Mouse (Mus musculus) CD8-positive naive resting alpha-beta T cell, adult 2 months (primary cell): Measurements from ENCODE around the gene Dpf3.

Source experiments
- DNase-seq, 2 experiments: peaks; one replicate each; pipeline ENCODE4 v3.0.0; 2022; ENCODE audit warnings: low read depth in 2 of 2, low spot score in 2 of 2

The Dpf3 gene

GRCm38 (mm10) chr12:83470085-83470484 lies 17.4 kb downstream of the Dpf3 start:
- no peak for DNase-seq

- DNase-seq: no peak
Measured at GRCm38 (mm10) chr12:83466508-83467430, 20.7 kb downstream of the Dpf3 start.

- no peak for DNase-seq
Measured at GRCm38 (mm10) chr12:83466053-83466452, 21.5 kb downstream of the Dpf3 start.

GRCm38 (mm10) chr12:83460272-83460671 lies 27.2 kb downstream of the Dpf3 start:
- DNase-seq: no peak

GRCm38 (mm10) chr12:83454697-83455321 lies 32.7 kb downstream of the Dpf3 start:
- no peak for DNase-seq

GRCm38 (mm10) chr12:83451850-83452249 lies 35.7 kb downstream of the Dpf3 start:
- DNase-seq: no peak

GRCm38 (mm10) chr12:83450471-83450870 lies 37.0 kb downstream of the Dpf3 start:
- DNase-seq: no peak

GRCm38 (mm10) chr12:83449202-83449601 lies 38.3 kb downstream of the Dpf3 start:
- no peak for DNase-seq

- DNase-seq: no peak
Measured at GRCm38 (mm10) chr12:83445587-83445986, 41.9 kb downstream of the Dpf3 start.

GRCm38 (mm10) chr12:83444448-83444847 lies 43.1 kb downstream of the Dpf3 start:
- no peak for DNase-seq

GRCm38 (mm10) chr12:83438002-83438401 lies 49.5 kb downstream of the Dpf3 start:
- no peak for DNase-seq

- DNase-seq: no peak
Measured at GRCm38 (mm10) chr12:83433987-83434698, 53.4 kb downstream of the Dpf3 start.

- DNase-seq: no peak
Measured at GRCm38 (mm10) chr12:83433436-83433835, 54.1 kb downstream of the Dpf3 start.

GRCm38 (mm10) chr12:83430207-83430606 lies 57.3 kb downstream of the Dpf3 start:
- DNase-seq: no peak

- DNase-seq: no peak
Measured at GRCm38 (mm10) chr12:83428016-83428415, 59.5 kb downstream of the Dpf3 start.

- DNase-seq: no peak
Measured at GRCm38 (mm10) chr12:83427601-83428000, 59.9 kb downstream of the Dpf3 start.

GRCm38 (mm10) chr12:83426326-83426725 lies 61.2 kb downstream of the Dpf3 start:
- no peak for DNase-seq

- no peak for DNase-seq
Measured at GRCm38 (mm10) chr12:83425736-83426135, 61.8 kb downstream of the Dpf3 start.

- no peak for DNase-seq
Measured at GRCm38 (mm10) chr12:83424720-83425444, 62.6 kb downstream of the Dpf3 start.

- DNase-seq: no peak
Measured at GRCm38 (mm10) chr12:83424086-83424719, 63.3 kb downstream of the Dpf3 start.

GRCm38 (mm10) chr12:83420346-83420745 lies 67.2 kb downstream of the Dpf3 start:
- no peak for DNase-seq
